Mouse (Mus musculus) lung, embryonic 15.5 days (tissue): ENCODE measurements around the gene Pkn1. TPM values are rescaled to one million over a fixed set of nuclear protein-coding genes. Genes with fewer than 3 reads are reported as not detected.

ENCODE experiments used
- microRNA-seq: library from miRNA; unstranded; fragments of <30 nt; microRNA quantifications from one replicate; pipeline ENCODE4, GENCODE M21; 2016
- polyA plus RNA-seq: library from polyadenylated mRNA; unstranded; fragments of >200 nt; fragmentation: Nextera tagmentation; extraction: Ambion mirVana; gene quantifications from 2 replicates; pipeline ENCODE4 v1.2.1, GENCODE M21; 2015

Gene Pkn1
- polyA plus RNA-seq, 1 experiment from 2014 or later: 38.0 TPM

Small RNAs within 50 kb of the gene (microRNA-seq; reads per million reads assigned to microRNA genes)
- not detected for gene Mir1668

Other genes with a start within 250 kb of the Pkn1 start
- gene Scoc, start 240.8 kb downstream of the Pkn1 start, polyA plus RNA-seq: 110 and 121 TPM in 2 replicates
- gene Olfr370, start 163.4 kb downstream of the Pkn1 start, polyA plus RNA-seq: not detected in 2 replicates
- 316 and 363 TPM in 2 replicates for gene Ndufb7, start 132.5 kb downstream of the Pkn1 start, polyA plus RNA-seq
- 533 and 536 TPM in 2 replicates for gene Tecr, start 91.2 kb downstream of the Pkn1 start, polyA plus RNA-seq
- 63.8 and 67.4 TPM in 2 replicates for gene Dnajb1, start 91.0 kb downstream of the Pkn1 start, polyA plus RNA-seq
- 197 and 199 TPM in 2 replicates for gene Gipc1, start 46.5 kb downstream of the Pkn1 start, polyA plus RNA-seq
- 1.2 and 1.4 TPM in 2 replicates for gene Ptger1, start 32.5 kb downstream of the Pkn1 start, polyA plus RNA-seq
- gene Ddx39, start 16.0 kb upstream of the Pkn1 start, polyA plus RNA-seq: 186 and 187 TPM in 2 replicates
- gene Adgre5, start 42.1 kb upstream of the Pkn1 start, polyA plus RNA-seq: 56.7 and 64.0 TPM in 2 replicates
- gene Adgrl1, start 200.9 kb upstream of the Pkn1 start, polyA plus RNA-seq: 18.6 and 19.7 TPM in 2 replicates